Mouse (Mus musculus) heart, embryonic 14.5 days (tissue): ENCODE data around the gene Padi2. TPM values are rescaled to one million over a fixed set of nuclear protein-coding genes. Genes with fewer than 3 reads are reported as not detected.

Source experiments
- ATAC-seq: fragments of 200-750 bp; cut with Nextera tagmentation; 2 replicates; pipeline ENCODE4 v1.8.0; 2017; ENCODE audit warnings: low read depth, moderate TSS enrichment; ENCODE audit not compliant: insufficient number of reproducible peaks, insufficient read depth, low FRiP score
- H3K27ac ChIP-seq, 2 experiments: fragments of 200-500 bp in 1 of 2; fragments of 300-500 bp in 1 of 2; sonication (generic) in 1 of 2; replicated peaks in 1 of 2; 2 replicates each; pipeline ENCODE4 v1.5.1; 2012 to 2014; ENCODE audit warnings: low read depth in 2 of 2, low read length in 2 of 2, control low read depth in 1 of 2, mild to moderate bottlenecking in 1 of 2, mixed read lengths in 1 of 2; ENCODE audit not compliant: control insufficient read depth in 1 of 2, insufficient read depth in 1 of 2
- H3K27me3 ChIP-seq: fragments of 300-500 bp; sonication (generic); 2 replicates; pipeline ENCODE4 v1.6.1; 2014; ENCODE audit warnings: mild to moderate bottlenecking, low read length, control low read depth; ENCODE audit not compliant: control insufficient read depth, insufficient read depth
- H3K36me3 ChIP-seq: fragments of 300-500 bp; sonication (generic); 2 replicates; pipeline ENCODE4 v1.6.1; 2014; ENCODE audit warnings: mild to moderate bottlenecking, control low read depth, low read length, mixed read lengths; ENCODE audit not compliant: control insufficient read depth, insufficient read depth
- H3K4me1 ChIP-seq, 2 experiments: fragments of 200-500 bp in 1 of 2; fragments of 300-500 bp in 1 of 2; sonication (generic) in 1 of 2; 2 replicates each; pipeline ENCODE4 v1.6.1; 2012 to 2014; ENCODE audit warnings: low read length in 2 of 2, control low read depth in 1 of 2, mixed read lengths in 1 of 2; ENCODE audit not compliant: control insufficient read depth in 2 of 2, insufficient read depth in 2 of 2
- H3K4me2 ChIP-seq: fragments of 300-500 bp; sonication (generic); 2 replicates; pipeline ENCODE4 v1.6.1; 2014; ENCODE audit warnings: mild to moderate bottlenecking, low read length
- H3K4me3 ChIP-seq, 2 experiments: fragments of 200-500 bp in 1 of 2; fragments of 300-500 bp in 1 of 2; sonication (generic) in 1 of 2; 2 replicates each; pipeline ENCODE4 v1.5.1; 2012 to 2014; ENCODE audit warnings: low read length in 2 of 2, mild to moderate bottlenecking in 2 of 2, control low read depth in 1 of 2, low read depth in 1 of 2, moderate library complexity in 1 of 2; ENCODE audit not compliant: control insufficient read depth in 1 of 2, insufficient read depth in 1 of 2
- H3K9ac ChIP-seq: fragments of 300-500 bp; sonication (generic); 2 replicates; pipeline ENCODE4 v1.6.1; 2014; ENCODE audit warnings: mild to moderate bottlenecking, low read length
- H3K9me3 ChIP-seq: fragments of 300-500 bp; sonication (generic); 2 replicates; pipeline ENCODE4 v1.6.1; 2016; ENCODE audit warnings: low read length, control low read depth; ENCODE audit not compliant: control insufficient read depth
- WGBS: fragments of 180-500 bp; shearing (Covaris S2); extraction: QIAGEN DNeasy Blood & Tissue Kit; methylation state at CpG from one replicate; pipeline ENCODE4 v1.1.7; 2014; 5-methylcytosine and 5-hydroxymethylcytosine counted together
- polyA plus RNA-seq: library from polyadenylated mRNA; unstranded; fragments of >200 nt; fragmentation: Nextera tagmentation; extraction: Ambion mirVana; gene quantifications from 2 replicates; pipeline ENCODE4 v1.2.1, GENCODE M21; 2014

The Padi2 gene
- polyA plus RNA-seq, 1 experiment from 2014 or later, result 0.89 TPM

GRCm38 (mm10) chr4:140905426-140905871 is 695 bp upstream of the Padi2 start:
- Histone ChIP-seq H3K4me3 (peak overlapping the region in 1 of 2 experiments; percentile 41; a peak in 1 of 4 replicates), H3K4me1 (peaks cover 10 to 12% of the 10 kb centered on the region in 2 experiments), H3K9me3 (no peaks in the 10 kb centered on the region), H3K9ac (peak overlapping the region; percentile 42; the same call in 1 of the 2 replicates), H3K27ac (no peak overlapping the region), H3K36me3 (no peaks in the 10 kb centered on the region), H3K4me2 (peak overlapping the region; percentile 76), H3K27me3 (peaks cover 42% of the 10 kb centered on the region)
- ATAC-seq, result no peak
- WGBS, result 21% methylated on average over 11 of the region's 11 CpGs

GRCm38 (mm10) chr4:140906827-140907280 is 710 bp downstream of the Padi2 start:
- Histone ChIP-seq H3K36me3 (no peaks in the 10 kb centered on the region), H3K4me3 (no peak overlapping the region), H3K4me1 (peaks cover 10 to 12% of the 10 kb centered on the region in 2 experiments), H3K9ac (no peak overlapping the region), H3K27ac (no peak overlapping the region), H3K27me3 (peaks cover 43% of the 10 kb centered on the region), H3K4me2 (no peak overlapping the region), H3K9me3 (no peaks in the 10 kb centered on the region)
- WGBS, result 63% methylated on average over 11 of the region's 11 CpGs
- ATAC-seq, result no peak

GRCm38 (mm10) chr4:140907306-140908024 is 1.3 kb downstream of the Padi2 start:
- no peaks in the 10 kb centered on the region for H3K36me3 ChIP-seq
- H3K4me2 ChIP-seq, result no peak overlapping the region
- H3K4me1 ChIP-seq, result peaks cover 7 to 12% of the 10 kb centered on the region in 2 experiments
- no peak overlapping the region for H3K9ac ChIP-seq
- no peaks in the 10 kb centered on the region for H3K9me3 ChIP-seq
- peaks cover 47% of the 10 kb centered on the region for H3K27me3 ChIP-seq
- no peak overlapping the region for H3K4me3 ChIP-seq
- 74% methylated on average over 12 of the region's 12 CpGs for WGBS
- ATAC-seq, result no peak
- H3K27ac ChIP-seq, result no peak overlapping the region

GRCm38 (mm10) chr4:140908627-140909026 is 2.5 kb downstream of the Padi2 start:
- H3K4me2 ChIP-seq, result no peak overlapping the region
- H3K4me3 ChIP-seq, result no peak overlapping the region
- no peaks in the 10 kb centered on the region for H3K36me3 ChIP-seq
- H3K27me3 ChIP-seq, result peaks cover 46% of the 10 kb centered on the region
- no peak for ATAC-seq
- no peaks in the 10 kb centered on the region for H3K9me3 ChIP-seq
- no peak overlapping the region for H3K9ac ChIP-seq
- no peak overlapping the region for H3K27ac ChIP-seq
- WGBS, result 56% methylated on average over 5 of the region's 5 CpGs
- peaks cover 4 to 6% of the 10 kb centered on the region in 2 experiments; a peak in 2 of 4 replicates for H3K4me1 ChIP-seq

GRCm38 (mm10) chr4:140909536-140909935 is 3.4 kb downstream of the Padi2 start:
- H3K9ac ChIP-seq, result no peak overlapping the region
- no peaks in the 10 kb centered on the region for H3K9me3 ChIP-seq
- 62% methylated on average over 4 of the region's 4 CpGs for WGBS
- no peak overlapping the region for H3K27ac ChIP-seq
- no peak overlapping the region for H3K4me3 ChIP-seq
- H3K36me3 ChIP-seq, result no peaks in the 10 kb centered on the region
- no peak for ATAC-seq
- no peak overlapping the region for H3K4me2 ChIP-seq
- peaks cover 4 to 6% of the 10 kb centered on the region in 2 experiments; a peak in 2 of 4 replicates for H3K4me1 ChIP-seq
- H3K27me3 ChIP-seq, result peaks cover 45% of the 10 kb centered on the region

GRCm38 (mm10) chr4:140910661-140911310 is 4.6 kb downstream of the Padi2 start:
- H3K4me3 ChIP-seq, result no peak overlapping the region
- no peak overlapping the region for H3K4me2 ChIP-seq
- H3K9ac ChIP-seq, result no peak overlapping the region
- H3K9me3 ChIP-seq, result no peaks in the 10 kb centered on the region
- 39% methylated on average over 17 of the region's 17 CpGs for WGBS
- H3K27ac ChIP-seq, result no peak overlapping the region
- ATAC-seq, result no peak
- H3K4me1 ChIP-seq, result peaks cover 3 to 4% of the 10 kb centered on the region in 2 experiments; a peak in 2 of 4 replicates
- peaks cover 40% of the 10 kb centered on the region for H3K27me3 ChIP-seq
- H3K36me3 ChIP-seq, result no peaks in the 10 kb centered on the region

GRCm38 (mm10) chr4:140911416-140911815 is 5.3 kb downstream of the Padi2 start:
- Histone ChIP-seq H3K4me3 (no peak overlapping the region), H3K9ac (no peak overlapping the region), H3K36me3 (no peaks in the 10 kb centered on the region), H3K27me3 (peaks cover 38% of the 10 kb centered on the region), H3K9me3 (no peaks in the 10 kb centered on the region), H3K27ac (no peak overlapping the region), H3K4me2 (no peak overlapping the region), H3K4me1 (peaks cover under 1 to 2% of the 10 kb centered on the region in 2 experiments; a peak in 2 of 4 replicates)
- WGBS, result 87% methylated on average over 9 of the region's 9 CpGs
- no peak for ATAC-seq
